Mouse (Mus musculus) stomach, postnatal 0 days (tissue): ENCODE measurements at regions not wholly inside any gene's neighbourhood (a gene's known extent, or its start where the extent isn't known, plus 50 kb on each side); places are given as distances from the start of the nearest gene placed in this dataset.

Experiments
- CTCF ChIP-seq: IDR thresholded peaks from 2 replicates; pipeline ENCODE4 v1.5.1; 2016; ENCODE audit warnings: antibody characterized with exemption, low read depth, mild to moderate bottlenecking, moderate library complexity
- EP300 ChIP-seq: optimal IDR thresholded peaks from 2 replicates; pipeline ENCODE3; 2016; ENCODE audit warnings: antibody characterized with exemption

- TF ChIP-seq CTCF (no peak), EP300 (no peak)
These were observed 133.9 kb upstream of the Cited2 start for GRCm38 (mm10) chr10:17589136-17589535.
